Mouse (Mus musculus) small intestine, adult 2 months (tissue): ENCODE data around the gene Rundc1.
"Not testable (repeated sequence)": the region's sequence is repeated elsewhere in the genome, so short reads cannot be mapped to it uniquely, and the experiment has no call there.

Experiments used
- CTCF ChIP-seq: fragments of 200-500 bp; IDR thresholded peaks from 2 replicates; pipeline ENCODE4 v1.5.1; 2012; ENCODE audit warnings: low read depth, mild to moderate bottlenecking, control low read depth, inconsistent platforms, low read length, moderate library complexity, mixed read lengths; ENCODE audit not compliant: insufficient replicate concordance, insufficient read length; ENCODE audit errors: extremely low read depth
- POLR2A ChIP-seq: fragments of 200-500 bp; IDR thresholded peaks from 2 replicates; pipeline ENCODE4 v1.6.1; 2012; ENCODE audit warnings: low read depth, mild to moderate bottlenecking, control low read depth, inconsistent platforms, low read length, moderate library complexity

DNA sequence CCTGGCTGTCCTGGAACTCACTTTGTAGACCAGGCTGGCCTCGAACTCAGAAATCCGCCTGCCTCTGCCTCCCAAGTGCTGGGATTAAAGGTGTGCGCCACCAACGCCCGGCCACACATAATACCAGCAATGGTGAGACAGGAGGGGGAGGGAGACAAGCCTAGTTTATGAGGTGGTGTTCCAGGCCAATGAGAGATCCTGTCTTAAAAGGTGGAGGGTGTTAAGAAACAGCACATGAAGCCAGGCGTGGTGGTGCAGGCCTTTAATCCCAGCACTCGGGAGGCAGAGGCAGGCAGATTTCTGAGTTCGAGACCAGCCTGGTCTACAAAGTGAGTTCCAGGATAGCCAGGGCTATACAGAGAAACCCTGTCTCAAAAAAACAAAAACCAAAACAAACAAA, 46.7 kb upstream of the Rundc1 start:
- TF ChIP-seq CTCF, POLR2A: not testable (repeated sequence)
